Mouse (Mus musculus): ENCODE results near the gene Kif2c. TPM values are rescaled to one million over a fixed set of nuclear protein-coding genes. Genes with fewer than 3 reads are reported as not detected.

Kif2c gene
- total RNA-seq, 4 experiments from 2014 or later = 0.15 to 0.42 (median 0.36) TPM; not detected in 1

GRCm38 (mm10) chr4:117120445-117121414, 61.7 kb downstream of the Kif2c start:
- peak; percentile 85 to 96 for DNase-seq (ENCODE audit: low spot score in 2 of 2)

- no peak for DNase-seq (ENCODE audit: low spot score in 2 of 2)
Observed at GRCm38 (mm10) chr4:117120052-117120444, 62.4 kb downstream of the Kif2c start.

GRCm38 (mm10) chr4:117119636-117120035, 62.8 kb downstream of the Kif2c start:
- DNase-seq (ENCODE audit: low spot score in 2 of 2) = no peak

DNA sequence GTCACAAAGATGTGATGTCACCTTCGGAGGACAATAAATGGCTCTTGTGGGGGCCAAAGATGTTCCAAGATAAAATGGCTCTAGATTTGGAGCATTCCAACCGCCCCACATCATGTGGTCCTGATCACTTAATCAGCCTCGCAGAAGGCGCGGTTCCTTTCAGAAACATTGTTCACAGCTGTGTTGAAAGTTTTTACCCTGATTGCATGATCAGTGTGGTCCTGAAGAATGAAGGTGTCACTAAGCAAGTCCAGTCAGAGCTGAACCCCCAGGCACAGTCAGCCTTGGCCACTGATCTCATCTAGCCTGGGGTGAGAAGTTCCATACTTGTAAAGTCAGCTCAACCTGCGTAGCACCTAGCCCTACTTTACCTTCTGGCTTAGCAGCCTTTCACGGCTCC, 64.5 kb downstream of the Kif2c start:
- no peak for DNase-seq (ENCODE audit: low spot score in 2 of 2)

GRCm38 (mm10) chr4:117115592-117115991, 66.8 kb downstream of the Kif2c start:
- DNase-seq (ENCODE audit: low spot score in 2 of 2) = no peak

GRCm38 (mm10) chr4:117113237-117113636, 69.2 kb downstream of the Kif2c start:
- no peak for DNase-seq (ENCODE audit: low spot score in 2 of 2)

DNA sequence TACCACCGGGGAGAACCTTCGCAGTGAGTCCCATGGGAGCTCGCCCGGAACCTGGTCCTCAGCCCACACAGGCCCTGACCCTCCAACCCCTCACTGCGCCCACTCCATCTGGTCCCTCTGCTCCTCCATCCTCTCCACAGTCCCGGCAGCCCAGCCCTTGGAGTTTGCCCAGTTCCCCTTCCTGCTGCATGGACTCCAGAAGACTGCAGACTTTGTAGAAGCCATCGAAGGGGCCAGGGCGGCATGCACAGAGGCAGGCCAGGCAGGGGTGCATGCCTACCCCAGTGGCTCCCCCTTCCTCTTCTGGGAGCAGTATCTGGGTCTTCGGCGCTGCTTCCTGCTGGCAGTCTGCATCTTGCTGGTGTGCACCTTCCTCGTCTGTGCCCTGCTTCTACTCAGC, 71.5 kb downstream of the Kif2c start:
- DNase-seq (ENCODE audit: low spot score in 2 of 2) = no peak

- DNase-seq (ENCODE audit: low spot score in 2 of 2) = no peak
Observed at GRCm38 (mm10) chr4:117110249-117110648, 72.2 kb downstream of the Kif2c start.

Small RNA genes within 50 kb of the gene (microRNA-seq; reads per million reads assigned to microRNA genes)
- 0 reads per million in 2 experiments for gene Gm22398

Other genes with a start within 250 kb of the Kif2c start
- 10 to 100 TPM; 62.5 to 75.0 (median 67.2) TPM for gene Urod, start 188.2 kb downstream of the Kif2c start, total RNA-seq (2022)
- gene Hectd3, start 187.3 kb downstream of the Kif2c start, total RNA-seq (2022) = 10 to 100 TPM; 40.3 to 60.2 (median 48.0) TPM
- 10 to 100 TPM; 19.4 to 23.1 (median 22.5) TPM for gene Eif2b3, start 163.2 kb downstream of the Kif2c start, total RNA-seq (2022)
- 1 to 10 TPM; 1.4 to 3.0 (median 1.6) TPM for gene Ptch2, start 86.6 kb downstream of the Kif2c start, total RNA-seq (2022)
- 10 to 100 TPM; 14.1 to 18.8 (median 17.4) TPM for gene Btbd19, start 56.9 kb downstream of the Kif2c start, total RNA-seq (2022)
- gene Tctex1d4, start 55.8 kb downstream of the Kif2c start, total RNA-seq (2022) = not detected
- 10 to 100 TPM in 3 of 4 experiments, 1 to 10 TPM in 1; 8.0 to 14.1 (median 12.9) TPM for gene Plk3, start 48.7 kb downstream of the Kif2c start, total RNA-seq (2022)
- 100 to 1,000 TPM; 561 to 608 (median 588) TPM for gene Rps8, start 26.4 kb downstream of the Kif2c start, total RNA-seq (2022)
- 1 to 10 TPM; 5.4 to 6.8 (median 6.1) TPM for gene Tmem53, start 69.3 kb upstream of the Kif2c start, total RNA-seq (2022)
- gene Armh1, start 69.5 kb upstream of the Kif2c start, total RNA-seq (2022) = under 1 TPM; 0.32 to 0.91 (median 0.43) TPM